Mouse (Mus musculus): ENCODE results near the gene Arpc5l. TPM values are rescaled to one million over a fixed set of nuclear protein-coding genes. Genes with fewer than 3 reads are reported as not detected.

Arpc5l gene
- total and polyA plus RNA-seq, 3 experiments, result 38.8 to 102 (median 85.1) TPM

- Histone ChIP-seq H3K27me3 (ENCODE audit: control insufficient read depth, insufficient read depth, low read length) (no peaks in the 10 kb centered on the region), H3K36me3 (ENCODE audit: control insufficient read depth, insufficient read depth, low read length) (no peaks in the 10 kb centered on the region), H3K9ac (ENCODE audit: low read depth, low read length) (no peak overlapping the region), H3K27ac (no peak overlapping the region), H3K79me2 (replicated peaks; ENCODE audit: control insufficient read depth, insufficient read depth, low read length) (no peaks in the 10 kb centered on the region), H3K4me3 (no peak overlapping the region), H3K4me1 (ENCODE audit: control insufficient read depth, insufficient read depth, low read length) (no peaks in the 10 kb centered on the region)
- no peak for DNase-seq
- TF ChIP-seq EP300 (IDR thresholded peaks at IDR 0.05; ENCODE audit: insufficient read depth, low read depth, low read length) (no peak), CTCF (IDR thresholded peaks at IDR 0.05) (no peak), POLR2A (IDR thresholded peaks at IDR 0.05; ENCODE audit: insufficient read depth, low read depth, low read length) (no peak)
- 34% methylated on average over 4 of the region's 4 CpGs for WGBS
- intact Hi-C loops (cut with DNase I), result no loop called here
Measured at GRCm38 (mm10) chr2:38992452-38992851, 12.7 kb upstream of the Arpc5l start.

- TF ChIP-seq CTCF (IDR thresholded peaks at IDR 0.05), result peak; percentile 99
- TF ChIP-seq POLR2A (IDR thresholded peaks at IDR 0.05; ENCODE audit: insufficient read depth, low read depth, low read length), result no peak
- TF ChIP-seq EP300 (IDR thresholded peaks at IDR 0.05; ENCODE audit: insufficient read depth, low read depth, low read length), result peak; percentile 75; the same call in 1 of the 2 replicates
- intact Hi-C loops (cut with DNase I), result loop anchor here (1.0 to 5.0 kb wide), 2 partner anchors 70 to 200 kb away; partner anchors contain the start of gene Nr6a1
- peak; percentile 91 for DNase-seq
- Histone ChIP-seq H3K79me2 (replicated peaks; ENCODE audit: control insufficient read depth, insufficient read depth, low read length) (no peaks in the 10 kb centered on the region), H3K9ac (ENCODE audit: low read depth, low read length) (peak within 1 kb of the TSS; percentile 58), H3K36me3 (ENCODE audit: control insufficient read depth, insufficient read depth, low read length) (no peaks in the 10 kb centered on the region), H3K4me3 (peak within 1 kb of the TSS; percentile 57), H3K27ac (peak within 1 kb of the TSS; percentile 71), H3K4me1 (ENCODE audit: control insufficient read depth, insufficient read depth, low read length) (peaks cover 2% of the 10 kb centered on the region; the same call in 1 of the 2 replicates), H3K27me3 (ENCODE audit: control insufficient read depth, insufficient read depth, low read length) (no peaks in the 10 kb centered on the region)
- 9% methylated on average over 33 of the region's 33 CpGs for WGBS
Measured at GRCm38 (mm10) chr2:38997386-38998374, 7.5 kb upstream of the Arpc5l start, which contains the start of gene Wdr38. Wdr38 (plus strand) TSS chr2:38997476.

- H3K4me1 ChIP-seq (ENCODE audit: control insufficient read depth, insufficient read depth, low read length), result peaks cover 5% of the 10 kb centered on the region
- H3K27ac ChIP-seq, result no peak overlapping the region
- no peak overlapping the region for H3K4me3 ChIP-seq
- 56% methylated on average over 4 of the region's 4 CpGs for WGBS
- peaks cover 6% of the 10 kb centered on the region; the same call in 1 of the 2 replicates for H3K36me3 ChIP-seq (ENCODE audit: control insufficient read depth, insufficient read depth, low read length)
- no peaks in the 10 kb centered on the region for H3K79me2 ChIP-seq (replicated peaks; ENCODE audit: control insufficient read depth, insufficient read depth, low read length)
- TF ChIP-seq EP300 (IDR thresholded peaks at IDR 0.05; ENCODE audit: insufficient read depth, low read depth, low read length), result no peak
- TF ChIP-seq POLR2A (IDR thresholded peaks at IDR 0.05; ENCODE audit: insufficient read depth, low read depth, low read length), result no peak
- no peak for TF ChIP-seq CTCF (IDR thresholded peaks at IDR 0.05)
- no peak for DNase-seq
- no peak overlapping the region for H3K9ac ChIP-seq (ENCODE audit: low read depth, low read length)
- intact Hi-C loops (cut with DNase I), result loop anchor here (5.0 kb wide), 1 partner anchor 202 kb away; no protein-coding TSS in a partner anchor
- no peaks in the 10 kb centered on the region for H3K27me3 ChIP-seq (ENCODE audit: control insufficient read depth, insufficient read depth, low read length)
Measured at GRCm38 (mm10) chr2:38999381-38999780, 5.8 kb upstream of the Arpc5l start.

- Histone ChIP-seq H3K36me3 (ENCODE audit: control insufficient read depth, insufficient read depth, low read length) (peaks cover 6% of the 10 kb centered on the region; the same call in 1 of the 2 replicates), H3K4me3 (no peak overlapping the region), H3K27ac (no peak overlapping the region), H3K27me3 (ENCODE audit: control insufficient read depth, insufficient read depth, low read length) (no peaks in the 10 kb centered on the region), H3K9ac (ENCODE audit: low read depth, low read length) (no peak overlapping the region), H3K4me1 (ENCODE audit: control insufficient read depth, insufficient read depth, low read length) (peaks cover 5% of the 10 kb centered on the region), H3K79me2 (replicated peaks; ENCODE audit: control insufficient read depth, insufficient read depth, low read length) (no peaks in the 10 kb centered on the region)
- WGBS, result 64% methylated on average over 8 of the region's 8 CpGs
- TF ChIP-seq CTCF (IDR thresholded peaks at IDR 0.05) (no peak), POLR2A (IDR thresholded peaks at IDR 0.05; ENCODE audit: insufficient read depth, low read depth, low read length) (no peak), EP300 (IDR thresholded peaks at IDR 0.05; ENCODE audit: insufficient read depth, low read depth, low read length) (no peak)
- DNase-seq, result no peak
- intact Hi-C loops (cut with DNase I), result loop anchor here (5.0 to 10.0 kb wide), 2 partner anchors 203 to 355 kb away; partner anchors contain the start of gene Psmb7
Measured at GRCm38 (mm10) chr2:38999910-39000586, 5.1 kb upstream of the Arpc5l start.

- no peak overlapping the region for H3K27ac ChIP-seq
- no peak overlapping the region for H3K9ac ChIP-seq (ENCODE audit: low read depth, low read length)
- intact Hi-C loops (cut with DNase I), result loop anchor here (10.0 kb wide), 1 partner anchor 356 kb away; the partner anchor contains the start of gene Psmb7
- no peaks in the 10 kb centered on the region for H3K79me2 ChIP-seq (replicated peaks; ENCODE audit: control insufficient read depth, insufficient read depth, low read length)
- WGBS, result 77% methylated on average over 4 of the region's 4 CpGs
- peaks cover 5% of the 10 kb centered on the region for H3K4me1 ChIP-seq (ENCODE audit: control insufficient read depth, insufficient read depth, low read length)
- TF ChIP-seq POLR2A (IDR thresholded peaks at IDR 0.05; ENCODE audit: insufficient read depth, low read depth, low read length), result no peak
- TF ChIP-seq CTCF (IDR thresholded peaks at IDR 0.05), result no peak
- no peak for TF ChIP-seq EP300 (IDR thresholded peaks at IDR 0.05; ENCODE audit: insufficient read depth, low read depth, low read length)
- no peak overlapping the region for H3K4me3 ChIP-seq
- peaks cover 6% of the 10 kb centered on the region; the same call in 1 of the 2 replicates for H3K36me3 ChIP-seq (ENCODE audit: control insufficient read depth, insufficient read depth, low read length)
- H3K27me3 ChIP-seq (ENCODE audit: control insufficient read depth, insufficient read depth, low read length), result no peaks in the 10 kb centered on the region
- DNase-seq, result no peak
Measured at GRCm38 (mm10) chr2:39000587-39000919, 4.6 kb upstream of the Arpc5l start.
